Mouse (Mus musculus) heart, embryonic 14.5 days (tissue): ENCODE measurements around the gene Prc1. TPM values are rescaled to one million over a fixed set of nuclear protein-coding genes. Genes with fewer than 3 reads are reported as not detected.

Source experiments
- ATAC-seq: fragments of 200-750 bp; cut with Nextera tagmentation; 2 replicates; pipeline ENCODE4 v1.8.0; 2017; ENCODE audit warnings: low read depth, moderate TSS enrichment; ENCODE audit not compliant: insufficient number of reproducible peaks, insufficient read depth, low FRiP score
- H3K27ac ChIP-seq, 2 experiments: fragments of 200-500 bp in 1 of 2; fragments of 300-500 bp in 1 of 2; sonication (generic) in 1 of 2; replicated peaks in 1 of 2; 2 replicates each; pipeline ENCODE4 v1.5.1; 2012 to 2014; ENCODE audit warnings: low read depth in 2 of 2, low read length in 2 of 2, control low read depth in 1 of 2, mild to moderate bottlenecking in 1 of 2, mixed read lengths in 1 of 2; ENCODE audit not compliant: control insufficient read depth in 1 of 2, insufficient read depth in 1 of 2
- H3K27me3 ChIP-seq: fragments of 300-500 bp; sonication (generic); 2 replicates; pipeline ENCODE4 v1.6.1; 2014; ENCODE audit warnings: mild to moderate bottlenecking, low read length, control low read depth; ENCODE audit not compliant: control insufficient read depth, insufficient read depth
- H3K36me3 ChIP-seq: fragments of 300-500 bp; sonication (generic); 2 replicates; pipeline ENCODE4 v1.6.1; 2014; ENCODE audit warnings: mild to moderate bottlenecking, control low read depth, low read length, mixed read lengths; ENCODE audit not compliant: control insufficient read depth, insufficient read depth
- H3K4me1 ChIP-seq, 2 experiments: fragments of 200-500 bp in 1 of 2; fragments of 300-500 bp in 1 of 2; sonication (generic) in 1 of 2; 2 replicates each; pipeline ENCODE4 v1.6.1; 2012 to 2014; ENCODE audit warnings: low read length in 2 of 2, control low read depth in 1 of 2, mixed read lengths in 1 of 2; ENCODE audit not compliant: control insufficient read depth in 2 of 2, insufficient read depth in 2 of 2
- H3K4me2 ChIP-seq: fragments of 300-500 bp; sonication (generic); 2 replicates; pipeline ENCODE4 v1.6.1; 2014; ENCODE audit warnings: mild to moderate bottlenecking, low read length
- H3K4me3 ChIP-seq, 2 experiments: fragments of 200-500 bp in 1 of 2; fragments of 300-500 bp in 1 of 2; sonication (generic) in 1 of 2; 2 replicates each; pipeline ENCODE4 v1.5.1; 2012 to 2014; ENCODE audit warnings: low read length in 2 of 2, mild to moderate bottlenecking in 2 of 2, control low read depth in 1 of 2, low read depth in 1 of 2, moderate library complexity in 1 of 2; ENCODE audit not compliant: control insufficient read depth in 1 of 2, insufficient read depth in 1 of 2
- H3K9ac ChIP-seq: fragments of 300-500 bp; sonication (generic); 2 replicates; pipeline ENCODE4 v1.6.1; 2014; ENCODE audit warnings: mild to moderate bottlenecking, low read length
- H3K9me3 ChIP-seq: fragments of 300-500 bp; sonication (generic); 2 replicates; pipeline ENCODE4 v1.6.1; 2016; ENCODE audit warnings: low read length, control low read depth; ENCODE audit not compliant: control insufficient read depth
- WGBS: fragments of 180-500 bp; shearing (Covaris S2); extraction: QIAGEN DNeasy Blood & Tissue Kit; methylation state at CpG from one replicate; pipeline ENCODE4 v1.1.7; 2014; 5-methylcytosine and 5-hydroxymethylcytosine counted together
- polyA plus RNA-seq: library from polyadenylated mRNA; unstranded; fragments of >200 nt; fragmentation: Nextera tagmentation; extraction: Ambion mirVana; gene quantifications from 2 replicates; pipeline ENCODE4 v1.2.1, GENCODE M21; 2014

The Prc1 gene
- polyA plus RNA-seq, 1 experiment from 2014 or later, result 148 TPM

DNA sequence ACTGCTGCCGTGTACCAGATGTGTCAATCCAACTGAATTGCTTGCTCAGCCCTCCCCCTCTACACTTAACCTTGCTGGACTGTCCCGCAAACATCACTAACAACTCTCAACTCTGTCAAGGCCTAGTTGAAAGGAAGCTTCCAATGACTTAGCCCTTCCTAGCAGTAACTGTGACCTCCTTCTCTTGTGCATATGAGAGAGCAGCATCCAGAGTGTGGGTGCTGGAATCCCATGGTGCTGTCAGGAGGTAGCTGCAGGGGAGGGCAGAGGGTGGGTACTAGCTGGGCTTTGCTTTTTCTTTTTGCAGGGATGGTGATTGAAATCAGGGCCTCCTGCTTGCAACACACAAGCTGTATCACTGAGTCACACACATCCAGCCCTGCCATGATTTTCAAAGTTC, 20.8 kb upstream of the Prc1 start:
- WGBS, result 87% methylated on average over 2 of the region's 2 CpGs
- no peak overlapping the region for H3K4me2 ChIP-seq
- no peak overlapping the region for H3K4me3 ChIP-seq
- no peak for ATAC-seq
- H3K27me3 ChIP-seq, result no peaks in the 10 kb centered on the region
- H3K9ac ChIP-seq, result no peak overlapping the region
- H3K27ac ChIP-seq, result no peak overlapping the region
- peaks cover 63% of the 10 kb centered on the region for H3K36me3 ChIP-seq
- H3K4me1 ChIP-seq, result peaks cover 2 to 16% of the 10 kb centered on the region in 2 experiments; a peak in 3 of 4 replicates
- H3K9me3 ChIP-seq, result peaks cover 11% of the 10 kb centered on the region

- H3K4me3 ChIP-seq, result no peak overlapping the region
- H3K9me3 ChIP-seq, result peaks cover 11% of the 10 kb centered on the region
- 96% methylated on average over 4 of the region's 4 CpGs for WGBS
- no peak overlapping the region for H3K27ac ChIP-seq
- H3K4me2 ChIP-seq, result no peak overlapping the region
- no peak for ATAC-seq
- H3K9ac ChIP-seq, result no peak overlapping the region
- no peaks in the 10 kb centered on the region for H3K4me1 ChIP-seq
- H3K36me3 ChIP-seq, result peaks cover 90% of the 10 kb centered on the region
- no peaks in the 10 kb centered on the region for H3K27me3 ChIP-seq
Measured at GRCm38 (mm10) chr7:80276374-80276773, 17.9 kb upstream of the Prc1 start.

DNA sequence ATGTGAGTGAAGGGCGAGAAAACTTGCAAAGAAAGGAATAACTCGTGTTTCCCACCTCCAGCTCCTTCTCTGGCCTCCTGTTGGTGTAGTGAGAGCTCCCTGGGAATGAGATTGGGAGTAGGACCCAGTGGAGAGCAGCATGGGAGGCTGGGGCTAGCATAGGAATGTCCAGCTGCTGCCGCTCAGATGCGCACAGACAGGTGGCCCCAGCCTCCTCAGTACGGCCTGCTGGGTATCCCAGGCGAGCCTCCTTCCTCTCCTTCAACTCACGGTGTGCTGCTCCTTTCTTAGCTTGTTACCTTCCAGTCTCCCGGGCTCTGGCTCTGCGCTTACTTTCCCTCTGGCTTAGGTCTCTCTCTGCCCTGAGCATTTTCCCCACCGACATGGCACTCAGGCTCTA, 14.2 kb upstream of the Prc1 start:
- Histone ChIP-seq H3K4me1 (no peaks in the 10 kb centered on the region), H3K27ac (no peak overlapping the region), H3K9me3 (peaks cover 3% of the 10 kb centered on the region), H3K4me2 (no peak overlapping the region), H3K4me3 (no peak overlapping the region), H3K27me3 (no peaks in the 10 kb centered on the region), H3K9ac (no peak overlapping the region), H3K36me3 (peaks cover 90% of the 10 kb centered on the region)
- WGBS, result 81% methylated on average over 10 of the region's 10 CpGs
- ATAC-seq, result no peak

GRCm38 (mm10) chr7:80280998-80281397, 13.3 kb upstream of the Prc1 start:
- Histone ChIP-seq H3K9me3 (no peaks in the 10 kb centered on the region), H3K4me1 (no peaks in the 10 kb centered on the region), H3K27ac (no peak overlapping the region), H3K36me3 (peaks cover 91% of the 10 kb centered on the region), H3K4me2 (no peak overlapping the region), H3K9ac (no peak overlapping the region), H3K4me3 (no peak overlapping the region), H3K27me3 (no peaks in the 10 kb centered on the region)
- ATAC-seq, result no peak
- WGBS, result 88% methylated on average over 2 of the region's 2 CpGs

GRCm38 (mm10) chr7:80281646-80282045, 12.6 kb upstream of the Prc1 start:
- Histone ChIP-seq H3K9me3 (no peaks in the 10 kb centered on the region), H3K4me2 (no peak overlapping the region), H3K36me3 (peaks cover 91% of the 10 kb centered on the region), H3K9ac (no peak overlapping the region), H3K27me3 (no peaks in the 10 kb centered on the region), H3K27ac (no peak overlapping the region), H3K4me1 (no peaks in the 10 kb centered on the region), H3K4me3 (no peak overlapping the region)
- ATAC-seq, result no peak
- 90% methylated on average over 3 of the region's 3 CpGs for WGBS

- Histone ChIP-seq H3K9me3 (no peaks in the 10 kb centered on the region), H3K27me3 (no peaks in the 10 kb centered on the region), H3K4me3 (no peak overlapping the region), H3K9ac (no peak overlapping the region), H3K36me3 (peaks cover 90% of the 10 kb centered on the region), H3K27ac (peak overlapping the region; percentile 11 to 37; a peak in 1 of 4 replicates), H3K4me2 (no peak overlapping the region), H3K4me1 (no peaks in the 10 kb centered on the region)
- no peak for ATAC-seq
- WGBS, result 49% methylated on average over 3 of the region's 3 CpGs
Measured at GRCm38 (mm10) chr7:80283226-80283918, 10.9 kb upstream of the Prc1 start.

GRCm38 (mm10) chr7:80284391-80284790, 9.9 kb upstream of the Prc1 start:
- H3K4me2 ChIP-seq, result no peak overlapping the region
- no peaks in the 10 kb centered on the region for H3K9me3 ChIP-seq
- no peaks in the 10 kb centered on the region for H3K27me3 ChIP-seq
- H3K9ac ChIP-seq, result no peak overlapping the region
- no peak for ATAC-seq
- H3K27ac ChIP-seq, result 0 out of 4 replicates have a peak overlapping the region, but pooled peaks of 1 of the 2 experiments have one; percentile 20
- no peak overlapping the region for H3K4me3 ChIP-seq
- WGBS, result 75% methylated on average over 5 of the region's 5 CpGs
- H3K4me1 ChIP-seq, result no peaks in the 10 kb centered on the region
- peaks cover 85% of the 10 kb centered on the region for H3K36me3 ChIP-seq

- no peak overlapping the region for H3K4me3 ChIP-seq
Measured at GRCm38 (mm10) chr7:80285725-80286124, 8.5 kb upstream of the Prc1 start.

More at GRCm38 (mm10) chr7:80285725-80286124, 8.5 kb upstream of the Prc1 start:
- Histone ChIP-seq H3K36me3 (peaks cover 83% of the 10 kb centered on the region), H3K27me3 (no peaks in the 10 kb centered on the region), H3K9me3 (no peaks in the 10 kb centered on the region), H3K9ac (no peak overlapping the region), H3K4me1 (no peaks in the 10 kb centered on the region), H3K27ac (no peak overlapping the region), H3K4me2 (no peak overlapping the region)
- ATAC-seq, result no peak
- WGBS, result 92% methylated on average over 6 of the region's 6 CpGs
